Mouse (Mus musculus): ENCODE measurements at regions not wholly inside any gene's neighbourhood (a gene's known extent, or its start where the extent isn't known, plus 50 kb on each side); places are given as distances from the start of the nearest gene placed in this dataset.

DNA sequence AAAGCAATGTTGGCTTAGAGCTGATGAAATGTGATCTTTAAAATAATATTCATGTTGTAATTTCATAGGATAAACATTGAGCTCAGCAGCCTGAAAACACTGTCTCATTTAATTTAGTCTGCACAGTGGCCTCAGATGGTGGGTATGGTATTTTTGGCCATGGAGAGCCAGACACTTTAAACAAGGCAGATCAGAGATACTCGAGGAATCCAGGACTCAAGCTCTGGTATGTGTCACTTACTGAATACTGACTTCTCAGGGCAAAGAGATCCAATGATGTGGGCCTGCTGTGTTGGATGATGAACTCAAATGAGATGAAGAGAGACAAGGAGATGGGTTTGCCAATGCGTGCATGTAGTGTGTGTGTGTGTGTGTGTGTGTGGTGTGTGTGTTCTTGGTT lies 103.9 kb upstream of the Magi1 start:
- H3K4me3 ChIP-seq (ENCODE audit: low read length): no peak overlapping the region
- H3K36me3 ChIP-seq (ENCODE audit: insufficient read depth, low read length): no peaks in the 10 kb centered on the region
- no peaks in the 10 kb centered on the region for H3K4me1 ChIP-seq (ENCODE audit: insufficient read depth, low read length)
- 82% methylated on average over 2 of the region's 2 CpGs for WGBS
- no peak for TF ChIP-seq CTCF (IDR thresholded peaks at IDR 0.05; ENCODE audit: low read depth)
- no peaks in the 10 kb centered on the region for H3K27me3 ChIP-seq (ENCODE audit: insufficient read depth, low read length)
- DNase-seq (ENCODE audit: low spot score): no peak
- no peak overlapping the region for H3K9ac ChIP-seq (replicated peaks; ENCODE audit: low read length)
- H3K9me3 ChIP-seq (ENCODE audit: low read length): no peaks in the 10 kb centered on the region
- no peak for ATAC-seq
- no peak overlapping the region for H3K4me2 ChIP-seq (ENCODE audit: low read depth, low read length)
- H3K27ac ChIP-seq: no peak overlapping the region

DNA sequence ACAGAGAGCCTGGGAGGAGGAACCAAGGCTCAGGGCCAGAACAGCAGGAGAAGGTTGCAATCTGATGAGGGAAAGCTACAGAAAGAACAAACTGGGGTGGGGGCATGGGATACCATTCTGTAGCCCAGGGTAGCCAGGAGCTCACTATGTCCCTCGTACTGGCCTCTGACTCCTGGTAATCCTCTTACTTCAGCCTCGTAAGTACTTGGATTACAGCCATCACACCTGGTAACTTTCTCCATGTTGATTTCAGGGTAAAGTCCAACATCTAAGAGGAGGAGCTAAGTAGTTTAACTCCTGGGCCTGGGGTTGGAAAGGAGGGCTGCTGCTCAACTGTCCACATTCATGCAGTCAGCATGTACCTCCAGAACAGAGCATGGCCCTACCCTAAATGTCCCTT lies 101.8 kb upstream of the Magi1 start:
- Histone ChIP-seq H3K9ac (replicated peaks; ENCODE audit: low read length) (no peak overlapping the region), H3K27ac (no peak overlapping the region), H3K4me1 (ENCODE audit: insufficient read depth, low read length) (no peaks in the 10 kb centered on the region), H3K4me3 (ENCODE audit: low read length) (no peak overlapping the region), H3K27me3 (ENCODE audit: insufficient read depth, low read length) (no peaks in the 10 kb centered on the region), H3K4me2 (ENCODE audit: low read depth, low read length) (no peak overlapping the region), H3K36me3 (ENCODE audit: insufficient read depth, low read length) (no peaks in the 10 kb centered on the region), H3K9me3 (ENCODE audit: low read length) (no peaks in the 10 kb centered on the region)
- ATAC-seq (no peak), DNase-seq (ENCODE audit: low spot score) (no peak)
- TF ChIP-seq CTCF (IDR thresholded peaks at IDR 0.05; ENCODE audit: low read depth): no peak
- WGBS: 71% methylated on average over 2 of the region's 2 CpGs

DNA sequence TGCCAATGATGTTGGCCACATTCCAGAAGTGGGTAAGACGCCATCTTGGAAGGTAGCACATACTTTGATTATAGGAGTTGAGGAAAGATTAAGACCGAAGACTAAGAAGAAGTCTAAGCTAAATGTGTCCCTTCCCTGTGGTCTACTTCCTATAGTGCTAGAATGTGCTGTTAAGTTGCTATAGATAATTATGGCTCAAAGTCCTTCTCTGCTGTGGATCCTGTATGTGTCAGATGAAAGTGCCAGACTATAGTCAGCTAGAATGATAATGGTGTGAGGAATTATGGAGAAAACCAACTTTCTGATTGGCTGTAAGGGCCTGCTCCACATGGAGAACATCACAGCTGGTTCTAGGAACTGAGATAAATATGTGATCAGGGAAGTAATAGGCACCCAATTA lies 86.3 kb upstream of the Magi1 start:
- H3K36me3 ChIP-seq (ENCODE audit: insufficient read depth, low read length): no peaks in the 10 kb centered on the region
- no peak overlapping the region for H3K4me3 ChIP-seq (ENCODE audit: low read length)
- no peaks in the 10 kb centered on the region for H3K27me3 ChIP-seq (ENCODE audit: insufficient read depth, low read length)
- DNase-seq (ENCODE audit: low spot score) (no peak), ATAC-seq (no peak)
- H3K27ac ChIP-seq: no peak overlapping the region
- H3K9ac ChIP-seq (replicated peaks; ENCODE audit: low read length): no peak overlapping the region
- TF ChIP-seq CTCF (IDR thresholded peaks at IDR 0.05; ENCODE audit: low read depth): no peak
- no peaks in the 10 kb centered on the region for H3K9me3 ChIP-seq (ENCODE audit: low read length)
- 85% methylated on average over 2 of the region's 2 CpGs for WGBS
- no peak overlapping the region for H3K4me2 ChIP-seq (ENCODE audit: low read depth, low read length)
- no peaks in the 10 kb centered on the region for H3K4me1 ChIP-seq (ENCODE audit: insufficient read depth, low read length)

DNA sequence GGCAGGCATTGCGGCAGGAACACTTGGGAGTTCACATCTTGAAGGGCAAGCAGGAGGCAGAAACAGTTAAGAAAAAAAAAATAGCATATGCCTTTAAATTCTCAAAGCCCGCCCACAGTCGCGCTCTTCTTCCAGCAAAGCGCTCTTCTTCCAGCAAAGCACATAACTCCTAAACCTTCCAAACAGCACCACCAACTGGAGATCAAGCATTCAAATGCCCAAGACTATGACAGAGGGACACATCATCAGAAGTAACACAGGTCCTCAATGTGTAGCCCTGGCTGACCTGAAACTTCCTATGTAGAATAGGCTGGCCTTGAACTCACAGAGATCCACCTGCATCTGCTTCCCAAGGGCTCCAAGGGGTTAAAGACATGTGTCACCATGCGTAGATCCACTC lies 80.2 kb upstream of the Magi1 start:
- H3K9ac ChIP-seq (replicated peaks; ENCODE audit: low read length): no peak overlapping the region
- H3K27ac ChIP-seq: no peak overlapping the region
- no peak overlapping the region for H3K4me2 ChIP-seq (ENCODE audit: low read depth, low read length)
- ATAC-seq: no peak
- no peak overlapping the region for H3K4me3 ChIP-seq (ENCODE audit: low read length)
- H3K9me3 ChIP-seq (ENCODE audit: low read length): no peaks in the 10 kb centered on the region
- no peaks in the 10 kb centered on the region for H3K27me3 ChIP-seq (ENCODE audit: insufficient read depth, low read length)
- no peak for DNase-seq (ENCODE audit: low spot score)
- no peak; the same call in 1 of the 2 replicates for TF ChIP-seq CTCF (IDR thresholded peaks at IDR 0.05; ENCODE audit: low read depth)
- 81% methylated on average over 6 of the region's 6 CpGs for WGBS
- no peaks in the 10 kb centered on the region for H3K36me3 ChIP-seq (ENCODE audit: insufficient read depth, low read length)
- H3K4me1 ChIP-seq (ENCODE audit: insufficient read depth, low read length): no peaks in the 10 kb centered on the region

DNA sequence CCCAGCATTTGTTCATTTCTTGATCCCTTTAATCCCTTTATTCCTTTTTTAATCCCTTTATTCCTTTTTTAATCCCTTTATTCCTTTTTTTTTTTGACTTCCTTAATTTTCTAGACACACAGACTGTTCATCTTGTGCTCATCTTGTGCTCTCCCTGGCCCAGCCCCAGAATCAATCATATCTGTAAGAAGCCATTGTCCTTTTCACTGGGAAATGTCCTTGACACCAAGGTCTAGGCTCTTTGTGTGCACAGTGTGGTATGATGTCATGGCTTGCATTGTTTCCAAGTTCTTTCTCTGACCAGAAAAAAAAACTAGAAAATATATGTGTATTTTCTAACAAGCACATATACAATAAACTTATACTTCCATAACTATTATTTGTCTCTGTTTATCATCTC lies 78.9 kb upstream of the Magi1 start:
- no peaks in the 10 kb centered on the region for H3K4me1 ChIP-seq (ENCODE audit: insufficient read depth, low read length)
- no peak for ATAC-seq
- H3K4me3 ChIP-seq (ENCODE audit: low read length): no peak overlapping the region
- DNase-seq (ENCODE audit: low spot score): no peak
- H3K36me3 ChIP-seq (ENCODE audit: insufficient read depth, low read length): no peaks in the 10 kb centered on the region
- H3K9ac ChIP-seq (replicated peaks; ENCODE audit: low read length): no peak overlapping the region
- no peak overlapping the region for H3K27ac ChIP-seq
- no peaks in the 10 kb centered on the region for H3K27me3 ChIP-seq (ENCODE audit: insufficient read depth, low read length)
- no peaks in the 10 kb centered on the region for H3K9me3 ChIP-seq (ENCODE audit: low read length)
- no peak overlapping the region for H3K4me2 ChIP-seq (ENCODE audit: low read depth, low read length)
- no peak for TF ChIP-seq CTCF (IDR thresholded peaks at IDR 0.05; ENCODE audit: low read depth)

DNA sequence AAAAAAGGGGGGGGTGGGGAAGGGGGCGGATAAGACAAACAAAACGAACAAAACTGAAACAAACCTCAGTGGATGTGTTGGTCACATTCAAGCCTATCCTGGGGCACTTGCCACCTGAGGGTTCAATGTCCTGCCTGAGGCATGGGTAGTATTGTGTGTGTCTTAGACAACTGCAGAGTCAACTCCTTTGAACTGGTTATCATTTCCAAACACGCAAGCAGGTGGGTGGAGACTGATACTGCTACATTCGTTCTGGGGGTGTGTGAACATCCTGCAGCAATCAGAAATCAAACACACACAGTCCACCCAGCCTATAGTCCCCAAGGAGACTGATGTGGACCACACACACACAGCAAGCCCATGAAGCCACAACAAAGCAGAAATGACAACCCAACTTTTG lies 73.9 kb upstream of the Magi1 start:
- Histone ChIP-seq H3K4me2 (ENCODE audit: low read depth, low read length) (no peak overlapping the region), H3K9me3 (ENCODE audit: low read length) (no peaks in the 10 kb centered on the region), H3K27ac (no peak overlapping the region), H3K27me3 (ENCODE audit: insufficient read depth, low read length) (no peaks in the 10 kb centered on the region), H3K4me3 (ENCODE audit: low read length) (no peak overlapping the region), H3K4me1 (ENCODE audit: insufficient read depth, low read length) (no peaks in the 10 kb centered on the region), H3K36me3 (ENCODE audit: insufficient read depth, low read length) (no peaks in the 10 kb centered on the region), H3K9ac (replicated peaks; ENCODE audit: low read length) (no peak overlapping the region)
- no peak for DNase-seq (ENCODE audit: low spot score)
- no peak for TF ChIP-seq CTCF (IDR thresholded peaks at IDR 0.05; ENCODE audit: low read depth)
- 69% methylated on average over 4 of the region's 4 CpGs for WGBS
- ATAC-seq: no peak

DNA sequence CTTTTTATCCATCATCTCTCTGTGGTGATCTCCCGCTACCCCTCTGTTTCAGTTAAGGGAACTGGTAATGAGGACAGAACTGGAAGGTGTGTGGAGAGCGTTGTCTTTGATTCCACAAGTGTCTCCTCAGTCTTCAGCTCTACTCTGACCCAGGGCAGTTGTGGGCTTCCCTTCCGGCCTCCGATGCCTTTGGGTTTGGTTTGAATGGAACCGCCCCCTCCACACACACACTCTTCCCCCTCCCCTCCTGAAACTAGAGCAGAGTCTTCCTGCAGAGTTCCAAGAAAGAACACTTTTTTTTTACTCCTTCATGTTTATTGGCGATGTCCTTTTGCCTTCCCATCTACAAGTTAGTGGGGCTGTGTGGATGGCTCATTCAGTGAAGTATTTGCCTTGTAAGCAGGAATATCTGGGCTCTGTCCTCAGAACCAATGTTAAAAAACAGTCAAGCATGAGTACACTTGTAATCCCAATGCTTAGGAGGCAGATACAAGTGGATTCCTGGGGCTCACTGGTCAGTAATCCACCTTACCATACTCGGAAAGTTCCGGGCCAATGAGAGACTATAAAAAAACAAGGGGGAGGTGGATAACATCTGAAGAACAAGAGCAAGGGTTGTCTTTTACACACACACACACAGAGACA lies 70.9 kb upstream of the Magi1 start:
- Histone ChIP-seq H3K4me3 (ENCODE audit: low read length) (no peak overlapping the region), H3K4me1 (ENCODE audit: insufficient read depth, low read length) (no peaks in the 10 kb centered on the region), H3K36me3 (ENCODE audit: insufficient read depth, low read length) (no peaks in the 10 kb centered on the region), H3K9ac (replicated peaks; ENCODE audit: low read length) (no peak overlapping the region), H3K4me2 (ENCODE audit: low read depth, low read length) (no peak overlapping the region), H3K9me3 (ENCODE audit: low read length) (no peaks in the 10 kb centered on the region), H3K27ac (no peak overlapping the region), H3K27me3 (ENCODE audit: insufficient read depth, low read length) (no peaks in the 10 kb centered on the region)
- DNase-seq (ENCODE audit: low spot score) (no peak), ATAC-seq (no peak)
- WGBS: 65% methylated on average over 8 of the region's 8 CpGs
- TF ChIP-seq CTCF (IDR thresholded peaks at IDR 0.05; ENCODE audit: low read depth): no peak

Data from hindbrain, postnatal 0 days (tissue).